Mouse (Mus musculus) midbrain, embryonic 11.5 days (tissue): ENCODE data around the gene Cnot4. TPM values are rescaled to one million over a fixed set of nuclear protein-coding genes. Genes with fewer than 3 reads are reported as not detected.
A peak's percentile ranks its signal among the peaks of the same experiment; 100 is the strongest.

Experiments used
- ATAC-seq: fragments of 200-750 bp; cut with Nextera tagmentation; 2 replicates; pipeline ENCODE4 v1.8.0; 2017; ENCODE audit warnings: moderate TSS enrichment, moderate library complexity; ENCODE audit not compliant: low FRiP score
- DNase-seq: peaks from one replicate; pipeline ENCODE4 v3.0.0; 2015; ENCODE audit warnings: low spot score; ENCODE audit errors: missing footprints
- H3K27ac ChIP-seq: fragments of 300-500 bp; sonication (generic); 2 replicates; pipeline ENCODE4 v1.5.1; 2014; ENCODE audit warnings: low read depth, low read length
- H3K27me3 ChIP-seq: fragments of 300-500 bp; sonication (generic); 2 replicates; pipeline ENCODE4 v1.6.1; 2014; ENCODE audit warnings: mild to moderate bottlenecking, low read length, moderate library complexity, mixed read lengths; ENCODE audit not compliant: control insufficient read depth, insufficient read depth
- H3K36me3 ChIP-seq: fragments of 300-500 bp; sonication (generic); 2 replicates; pipeline ENCODE4 v1.6.1; 2014; ENCODE audit warnings: mild to moderate bottlenecking, low read length, moderate library complexity, mixed read lengths; ENCODE audit not compliant: control insufficient read depth, insufficient read depth
- H3K4me1 ChIP-seq: fragments of 300-500 bp; sonication (generic); 2 replicates; pipeline ENCODE4 v1.6.1; 2014; ENCODE audit warnings: low read length; ENCODE audit not compliant: control insufficient read depth, insufficient read depth
- H3K4me2 ChIP-seq: fragments of 300-500 bp; sonication (generic); 2 replicates; pipeline ENCODE4 v1.6.1; 2014; ENCODE audit warnings: mild to moderate bottlenecking, moderate library complexity
- H3K4me3 ChIP-seq: fragments of 300-500 bp; sonication (generic); 2 replicates; pipeline ENCODE4 v1.5.1; 2014; ENCODE audit warnings: low read depth, low read length
- H3K9ac ChIP-seq: fragments of 300-500 bp; sonication (generic); 2 replicates; pipeline ENCODE4 v1.6.1; 2014; ENCODE audit warnings: low read length
- H3K9me3 ChIP-seq: fragments of 300-500 bp; sonication (generic); 2 replicates; pipeline ENCODE4 v1.6.1; 2016; ENCODE audit warnings: low read length; ENCODE audit not compliant: control insufficient read depth
- WGBS: fragments of 180-500 bp; shearing (Covaris S2); extraction: QIAGEN DNeasy Blood & Tissue Kit; methylation state at CpG from one replicate; pipeline ENCODE4 v1.1.7; 2014; 5-methylcytosine and 5-hydroxymethylcytosine counted together
- polyA plus RNA-seq: library from polyadenylated mRNA; unstranded; fragments of >200 nt; fragmentation: Nextera tagmentation; extraction: Ambion mirVana; gene quantifications from 2 replicates; pipeline ENCODE4 v1.2.1, GENCODE M21; 2014

Cnot4 gene
- polyA plus RNA-seq, 1 experiment from 2014 or later = 33.8 TPM

DNA sequence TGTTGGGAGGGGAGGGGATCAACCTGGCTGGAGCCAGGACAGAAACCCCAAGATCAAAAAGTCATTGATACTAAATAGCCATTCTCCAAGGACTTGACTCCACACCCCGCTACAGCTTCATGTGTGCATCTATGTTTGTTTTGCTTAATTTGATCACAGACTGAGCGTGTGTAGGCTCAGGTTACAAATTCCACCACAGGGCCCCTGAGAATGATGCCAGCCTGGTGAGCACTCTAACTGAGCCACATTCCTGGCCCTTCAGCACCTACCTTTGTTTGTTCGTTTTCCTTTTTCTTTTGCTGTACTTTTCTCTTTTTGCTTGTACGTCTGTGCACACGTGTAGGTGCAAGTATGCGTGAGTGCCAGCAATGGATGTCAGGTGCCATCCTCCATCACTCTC is 144.3 kb downstream of the Cnot4 start:
- no peak for DNase-seq
- H3K9me3 ChIP-seq = no peaks in the 10 kb centered on the region
- H3K27me3 ChIP-seq = no peaks in the 10 kb centered on the region
- no peak overlapping the region for H3K4me3 ChIP-seq
- H3K9ac ChIP-seq = no peak overlapping the region
- 0 out of 2 replicates have a peak, but pooled peaks cover 4% of the 10 kb centered on the region for H3K4me1 ChIP-seq
- H3K4me2 ChIP-seq = no peak overlapping the region
- no peaks in the 10 kb centered on the region for H3K36me3 ChIP-seq
- H3K27ac ChIP-seq = no peak overlapping the region
- no peak for ATAC-seq
- 73% methylated on average over 6 of the region's 6 CpGs for WGBS

DNA sequence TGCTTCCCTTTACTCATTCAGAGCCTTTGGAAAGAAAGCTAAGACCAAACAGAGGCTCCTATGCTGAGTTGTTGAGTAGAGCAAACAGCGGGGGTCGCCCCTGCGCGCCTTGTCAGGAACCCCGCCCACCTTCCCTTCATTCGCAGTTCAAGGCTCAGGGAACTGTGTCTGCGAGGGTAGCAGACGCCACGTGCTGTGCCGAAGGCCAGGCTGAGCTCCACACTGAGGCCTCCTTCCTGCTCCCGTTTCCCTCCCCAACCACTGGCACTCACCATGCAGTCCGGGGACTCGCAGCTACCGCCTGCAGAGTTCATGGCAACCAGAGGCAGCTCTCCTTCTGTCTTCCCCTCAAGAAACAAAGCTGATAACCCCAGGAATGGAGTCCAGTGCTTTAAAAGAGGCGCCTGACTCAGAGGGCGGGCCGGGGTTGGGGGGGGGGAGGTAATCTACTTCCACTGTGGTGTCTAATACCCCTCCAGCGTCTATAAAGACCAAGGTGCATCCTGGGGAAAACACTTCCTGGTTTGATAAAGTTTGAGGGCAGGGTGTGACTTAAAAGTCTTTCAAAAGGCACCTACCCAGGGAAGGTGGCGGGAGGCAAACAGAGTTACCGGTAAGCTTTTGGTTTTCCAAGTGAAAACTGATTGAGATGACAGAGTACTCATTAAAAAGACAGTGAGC is 145.3 kb downstream of the Cnot4 start, which contains the start of gene Slc23a4:
TSS of gene Slc23a4 (minus strand) at position 324 of the 681 bp plus-strand sequence.
- Histone ChIP-seq H3K27me3 (no peaks in the 10 kb centered on the region), H3K27ac (no peak within 1 kb of the TSS), H3K4me3 (no peak within 1 kb of the TSS), H3K9ac (no peak within 1 kb of the TSS; the same call in 1 of the 2 replicates), H3K36me3 (no peaks in the 10 kb centered on the region), H3K4me2 (peak within 1 kb of the TSS; percentile 12; the same call in 1 of the 2 replicates), H3K9me3 (no peaks in the 10 kb centered on the region), H3K4me1 (0 out of 2 replicates have a peak, but pooled peaks cover 4% of the 10 kb centered on the region)
- ATAC-seq (0 out of 2 replicates have a peak, but pooled peaks have one; percentile 58), DNase-seq (peak; percentile 85)
- WGBS = 7% methylated on average over 20 of the region's 20 CpGs

DNA sequence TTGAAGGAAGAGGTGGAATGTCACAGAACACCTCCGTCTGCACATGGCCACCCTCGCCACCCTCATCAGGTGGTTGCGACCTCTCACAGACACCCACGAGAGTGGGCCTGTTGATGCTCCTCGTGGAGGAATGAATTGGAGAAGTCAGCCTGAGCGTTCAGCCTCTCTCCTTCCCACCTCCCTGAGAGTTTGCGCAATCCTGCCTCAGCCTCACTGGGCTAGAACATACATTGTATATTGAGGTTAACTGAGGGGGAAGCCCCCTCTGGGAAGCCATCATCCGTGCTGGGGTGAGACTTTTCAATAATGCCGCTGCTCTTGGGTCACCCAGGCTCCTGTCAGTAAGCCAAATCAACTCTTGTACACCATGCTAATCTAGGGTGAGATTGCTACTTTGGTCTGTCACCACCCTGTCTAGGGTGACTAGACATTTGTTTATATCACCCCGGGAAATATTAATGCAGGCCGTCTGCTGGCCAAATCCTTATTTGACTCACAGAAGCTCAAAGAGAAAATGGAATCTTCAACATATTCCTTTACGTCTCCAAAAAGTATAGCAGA is 146.4 kb downstream of the Cnot4 start:
- no peaks in the 10 kb centered on the region for H3K36me3 ChIP-seq
- no peak overlapping the region for H3K4me2 ChIP-seq
- H3K9me3 ChIP-seq = no peaks in the 10 kb centered on the region
- H3K27ac ChIP-seq = no peak overlapping the region
- 0 out of 2 replicates have a peak, but pooled peaks cover 4% of the 10 kb centered on the region for H3K4me1 ChIP-seq
- ATAC-seq (no peak), DNase-seq (no peak)
- H3K9ac ChIP-seq = no peak overlapping the region
- no peak overlapping the region for H3K4me3 ChIP-seq
- no peaks in the 10 kb centered on the region for H3K27me3 ChIP-seq
- whole genome bisulfite sequencing = 88% methylated on average over 12 of the region's 12 CpGs

DNA sequence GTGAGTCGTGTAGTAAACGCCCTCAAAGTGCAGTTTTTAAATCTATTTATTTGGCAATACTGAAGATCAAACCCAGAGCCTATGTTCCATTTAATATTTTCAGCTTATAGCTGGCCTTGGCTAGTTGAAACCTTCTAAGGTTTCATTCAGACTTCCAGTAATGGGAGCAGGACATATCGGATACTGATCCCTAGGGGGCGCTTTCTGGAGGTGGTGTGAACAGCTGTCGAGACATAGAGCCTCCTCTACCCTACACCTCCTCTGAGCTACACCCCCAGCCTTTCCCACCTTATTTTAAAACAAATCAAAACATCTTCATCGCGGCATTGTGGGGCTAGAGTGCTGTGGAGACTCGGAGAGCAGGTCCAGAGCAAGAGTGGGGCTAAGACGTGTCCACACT is 152.9 kb downstream of the Cnot4 start:
- H3K27ac ChIP-seq = no peak overlapping the region
- DNase-seq (no peak), ATAC-seq (no peak)
- peaks cover 5% of the 10 kb centered on the region; the same call in 1 of the 2 replicates for H3K4me1 ChIP-seq
- no peak overlapping the region for H3K4me3 ChIP-seq
- no peaks in the 10 kb centered on the region for H3K9me3 ChIP-seq
- H3K27me3 ChIP-seq = no peaks in the 10 kb centered on the region
- no peaks in the 10 kb centered on the region for H3K36me3 ChIP-seq
- H3K9ac ChIP-seq = no peak overlapping the region
- WGBS = 65% methylated on average over 9 of the region's 9 CpGs
- H3K4me2 ChIP-seq = no peak overlapping the region

DNA sequence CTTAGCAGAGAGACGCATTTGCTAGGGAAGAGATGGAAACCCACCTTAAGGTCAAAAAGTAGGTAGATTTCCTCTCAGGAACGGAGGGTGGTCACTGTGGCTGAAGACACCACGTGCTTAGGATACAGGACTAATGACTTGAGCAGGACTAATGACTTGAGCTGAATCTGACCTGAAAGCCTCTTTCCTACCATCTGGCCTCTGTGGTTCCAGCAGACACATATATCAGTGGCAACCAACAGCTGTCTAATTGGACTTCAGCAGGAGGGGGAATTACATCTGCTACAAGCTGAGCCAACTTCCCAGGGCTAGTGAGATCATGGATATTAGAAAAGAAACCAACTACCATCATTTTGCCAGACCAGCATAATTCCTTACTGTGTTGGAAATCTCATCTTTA is 154.2 kb downstream of the Cnot4 start:
- no peak for DNase-seq
- no peaks in the 10 kb centered on the region for H3K9me3 ChIP-seq
- H3K9ac ChIP-seq = no peak overlapping the region
- ATAC-seq = no peak
- WGBS = 85% methylated on average over 3 of the region's 3 CpGs
- no peak overlapping the region for H3K27ac ChIP-seq
- H3K4me2 ChIP-seq = no peak overlapping the region
- H3K4me3 ChIP-seq = no peak overlapping the region
- H3K27me3 ChIP-seq = no peaks in the 10 kb centered on the region
- H3K36me3 ChIP-seq = no peaks in the 10 kb centered on the region
- H3K4me1 ChIP-seq = peaks cover 5% of the 10 kb centered on the region; the same call in 1 of the 2 replicates

Other genes with a start within 250 kb of the Cnot4 start
- gene Wdr91, start 222.8 kb downstream of the Cnot4 start, polyA plus RNA-seq = 9.8 and 10.4 TPM in 2 replicates
- not detected in 2 replicates for gene Stra8, start 213.6 kb downstream of the Cnot4 start, polyA plus RNA-seq
- gene Slc23a4, start 145.3 kb downstream of the Cnot4 start, polyA plus RNA-seq = 0.34 and 0.36 TPM in 2 replicates
- gene Nup205, start 43.7 kb upstream of the Cnot4 start, polyA plus RNA-seq = 50.1 and 55.3 TPM in 2 replicates
- gene Slc13a4, start 174.4 kb upstream of the Cnot4 start, polyA plus RNA-seq = 0.19 and 0.29 TPM in 2 replicates
- gene Fam180a, start 192.4 kb upstream of the Cnot4 start, polyA plus RNA-seq = not detected in 2 replicates